Mouse (Mus musculus) liver, adult 2 months (tissue): Measurements from ENCODE around the gene Susd1. TPM values are rescaled to one million over a fixed set of nuclear protein-coding genes. Genes with fewer than 3 reads are reported as not detected.

Source experiments
- DNase-seq: peaks from one replicate; pipeline ENCODE4 v3.0.0-alpha.2; 2011; ENCODE audit warnings: low read depth, low spot score; ENCODE audit errors: extremely low read depth
- H3K27ac ChIP-seq: fragments of 200-500 bp; replicated peaks from 2 replicates; pipeline ENCODE4 v1.5.1; 2012; ENCODE audit warnings: low read depth, mild to moderate bottlenecking, control low read depth, inconsistent platforms, low read length; ENCODE audit not compliant: insufficient read depth
- H3K27me3 ChIP-seq: fragments of 200-500 bp; 2 replicates; pipeline ENCODE4 v1.6.1; 2012; ENCODE audit warnings: mild to moderate bottlenecking, moderate library complexity, low read length, inconsistent platforms; ENCODE audit not compliant: control insufficient read depth, insufficient read depth
- H3K36me3 ChIP-seq: fragments of 200-500 bp; 2 replicates; pipeline ENCODE4 v1.6.1; 2012; ENCODE audit warnings: low read length, inconsistent platforms; ENCODE audit not compliant: control insufficient read depth, insufficient read depth
- H3K4me1 ChIP-seq: fragments of 200-500 bp; 2 replicates; pipeline ENCODE4 v1.6.1; 2011; ENCODE audit warnings: low read length; ENCODE audit not compliant: control insufficient read depth, insufficient read depth
- H3K4me3 ChIP-seq: fragments of 200-500 bp; 2 replicates; pipeline ENCODE4 v1.5.1; 2011; ENCODE audit warnings: low read depth, mild to moderate bottlenecking, control low read depth, low read length, moderate library complexity; ENCODE audit not compliant: insufficient read depth
- H3K79me2 ChIP-seq: fragments of 200-500 bp; 2 replicates; pipeline ENCODE4 v1.6.1; 2012; ENCODE audit warnings: inconsistent platforms, mild to moderate bottlenecking, low read length, moderate library complexity; ENCODE audit not compliant: control insufficient read depth, insufficient read depth
- H3K9ac ChIP-seq: fragments of 200-500 bp; 2 replicates; pipeline ENCODE4 v1.6.1; 2012; ENCODE audit warnings: low read depth, mild to moderate bottlenecking, control low read depth, inconsistent platforms, low read length
- CTCF ChIP-seq: fragments of 200-500 bp; IDR thresholded peaks from 2 replicates; pipeline ENCODE4 v1.5.1; 2011; ENCODE audit warnings: low read depth, low read length, control low read depth
- POLR2A ChIP-seq: fragments of 200-500 bp; IDR thresholded peaks from 2 replicates; pipeline ENCODE4 v1.6.1; 2011; ENCODE audit warnings: low read length, control low read depth; ENCODE audit not compliant: insufficient read depth; ENCODE audit errors: extremely low read depth
- WGBS: fragments of 180-500 bp; shearing (Covaris S2); methylation state at CpG from one replicate; pipeline ENCODE4 v1.1.7; 2018; 5-methylcytosine and 5-hydroxymethylcytosine counted together
- polyA plus RNA-seq: library from polyadenylated mRNA; depleted of rRNA; stranded (reverse); fragments of >200 nt; gene quantifications from 2 replicates; pipeline ENCODE4 v1.2.3, GENCODE M21; 2012
- total RNA-seq: library from RNA; depleted of rRNA; stranded (reverse); fragments of >200 nt; gene quantifications from 2 replicates; pipeline ENCODE4 v1.2.3, GENCODE M21; 2014

Gene Susd1
- total and polyA plus RNA-seq, 2 experiments = 5.5 to 9.7 TPM

- no peaks in the 10 kb centered on the region for H3K79me2 ChIP-seq
- TF ChIP-seq POLR2A = no peak
- no peak for TF ChIP-seq CTCF
- no peak overlapping the region for H3K4me3 ChIP-seq
- peaks cover 16% of the 10 kb centered on the region for H3K4me1 ChIP-seq
- no peaks in the 10 kb centered on the region for H3K27me3 ChIP-seq
- H3K27ac ChIP-seq = no peak overlapping the region
- WGBS = 84% methylated on average over 9 of the region's 9 CpGs
- H3K9ac ChIP-seq = no peak overlapping the region
- no peak for DNase-seq
- H3K36me3 ChIP-seq = no peaks in the 10 kb centered on the region
Measured at GRCm38 (mm10) chr4:59335616-59336438, 102.6 kb downstream of the Susd1 start.

DNA sequence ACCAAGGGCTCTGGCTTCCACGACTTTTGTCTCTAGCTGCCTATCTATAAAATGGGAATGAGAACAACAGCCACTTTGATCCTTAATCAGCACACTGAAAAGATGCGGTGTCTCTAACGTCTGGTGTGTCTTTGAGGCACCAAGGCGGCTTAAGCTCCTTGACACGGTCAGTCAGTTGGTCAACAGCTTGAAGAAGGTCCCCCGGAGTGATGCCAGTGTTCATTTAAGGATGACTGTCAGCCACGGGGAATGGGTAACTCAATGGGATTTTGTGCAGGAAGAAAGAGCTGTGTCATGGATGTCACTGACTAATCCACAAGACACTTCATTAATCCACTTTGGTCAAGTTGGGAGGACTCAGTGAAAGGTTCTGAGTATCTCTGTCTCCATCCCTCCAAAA lies 103.3 kb downstream of the Susd1 start:
- 95% methylated on average over 7 of the region's 7 CpGs for WGBS
- TF ChIP-seq POLR2A = no peak
- no peak for TF ChIP-seq CTCF
- no peaks in the 10 kb centered on the region for H3K27me3 ChIP-seq
- H3K36me3 ChIP-seq = no peaks in the 10 kb centered on the region
- H3K4me3 ChIP-seq = no peak overlapping the region
- H3K79me2 ChIP-seq = no peaks in the 10 kb centered on the region
- H3K27ac ChIP-seq = no peak overlapping the region
- DNase-seq = no peak
- H3K4me1 ChIP-seq = peaks cover 20% of the 10 kb centered on the region
- no peak overlapping the region for H3K9ac ChIP-seq

DNA sequence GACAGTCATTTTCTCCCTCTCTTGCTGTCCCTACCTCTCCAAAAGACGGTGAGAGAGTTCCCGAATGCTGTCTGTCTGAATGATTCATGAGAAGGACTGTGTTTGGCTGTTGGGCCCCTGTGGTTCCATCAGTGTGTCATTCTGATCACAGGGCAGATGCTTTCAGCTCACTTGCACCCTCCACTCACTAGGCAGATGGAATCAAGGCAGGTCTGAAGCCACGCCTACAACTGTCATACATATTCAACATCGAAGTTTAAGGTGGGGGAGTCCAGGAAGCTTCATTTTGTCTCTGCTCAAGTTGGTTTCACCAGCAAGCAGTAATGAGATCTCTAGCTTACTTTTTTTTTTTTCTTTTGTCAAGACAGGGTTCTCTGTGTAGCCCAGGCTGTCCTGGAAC lies 104.2 kb downstream of the Susd1 start:
- Histone ChIP-seq H3K9ac (no peak overlapping the region), H3K4me1 (peaks cover 20% of the 10 kb centered on the region), H3K4me3 (no peak overlapping the region), H3K27ac (no peak overlapping the region), H3K79me2 (no peaks in the 10 kb centered on the region), H3K27me3 (no peaks in the 10 kb centered on the region), H3K36me3 (no peaks in the 10 kb centered on the region)
- WGBS = 94% methylated on average over 4 of the region's 4 CpGs
- DNase-seq = no peak
- TF ChIP-seq POLR2A = no peak

GRCm38 (mm10) chr4:59333424-59333895 lies 105.0 kb downstream of the Susd1 start:
- no peak overlapping the region; the same call in 1 of the 2 replicates for H3K27ac ChIP-seq
- 87% methylated on average over 14 of the region's 14 CpGs for WGBS
- H3K79me2 ChIP-seq = no peaks in the 10 kb centered on the region
- H3K36me3 ChIP-seq = no peaks in the 10 kb centered on the region
- H3K4me3 ChIP-seq = no peak overlapping the region
- no peak for TF ChIP-seq CTCF
- no peak for TF ChIP-seq POLR2A
- no peaks in the 10 kb centered on the region for H3K27me3 ChIP-seq
- H3K9ac ChIP-seq = no peak overlapping the region
- DNase-seq = no peak
- H3K4me1 ChIP-seq = peaks cover 24% of the 10 kb centered on the region

DNA sequence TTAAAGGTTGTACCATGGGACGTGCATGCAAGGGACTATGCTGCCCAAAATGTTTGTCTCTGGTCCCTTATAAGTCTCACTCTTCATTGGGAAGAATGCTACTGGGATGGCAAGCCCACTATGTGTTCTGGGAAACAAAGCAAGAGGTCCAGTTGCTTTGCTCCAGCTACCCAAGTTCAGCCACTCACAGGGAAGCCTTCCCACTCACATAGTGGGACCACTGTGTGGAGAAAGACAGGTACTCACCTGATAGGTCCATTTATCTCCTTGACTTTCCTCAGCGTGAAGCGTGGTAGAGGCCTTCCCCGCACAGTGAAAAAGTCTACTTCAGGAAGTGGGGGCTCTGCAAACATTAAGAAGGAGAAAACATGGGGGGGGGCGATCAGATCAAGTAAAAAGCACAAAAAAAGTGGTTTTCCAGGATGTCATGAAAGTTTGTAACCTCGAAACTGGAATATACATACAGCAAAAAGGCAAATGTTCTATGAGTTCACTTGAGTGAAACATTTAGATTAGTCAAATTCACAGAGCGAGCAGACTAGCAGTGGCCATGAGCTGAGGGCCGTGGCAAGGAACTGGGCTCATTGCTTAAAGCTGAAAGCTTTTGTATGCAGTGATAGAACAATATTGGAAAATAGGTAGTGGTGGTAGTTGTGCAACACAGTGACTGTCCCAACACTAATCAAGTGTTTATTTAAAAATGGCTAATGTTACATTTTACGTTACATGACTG lies 105.6 kb downstream of the Susd1 start:
- Histone ChIP-seq H3K4me1 (peaks cover 24% of the 10 kb centered on the region), H3K27ac (peak overlapping the region; percentile 86), H3K79me2 (no peaks in the 10 kb centered on the region), H3K27me3 (no peaks in the 10 kb centered on the region), H3K36me3 (no peaks in the 10 kb centered on the region), H3K4me3 (no peak overlapping the region), H3K9ac (peak overlapping the region; percentile 43)
- DNase-seq = peak; percentile 48
- WGBS = 66% methylated on average over 9 of the region's 9 CpGs
- TF ChIP-seq CTCF = no peak
- no peak for TF ChIP-seq POLR2A
